Mouse (Mus musculus): ENCODE results near the gene D230025D16Rik. TPM values are rescaled to one million over a fixed set of nuclear protein-coding genes. Genes with fewer than 3 reads are reported as not detected.
"Not testable (repeated sequence)": the region's sequence is repeated elsewhere in the genome, so short reads cannot be mapped to it uniquely, and the experiment has no call there.

The D230025D16Rik gene
- polyA plus RNA-seq, 1 experiment from 2014 or later, result 16.9 TPM

GRCm38 (mm10) chr8:105214104-105214503 lies 10.8 kb upstream of the D230025D16Rik start:
- WGBS (ENCODE audit: insufficient replicate concordance), result 76% methylated on average over 5 of the region's 5 CpGs
- H3K9ac ChIP-seq, result no peak overlapping the region
- H3K4me3 ChIP-seq (replicated peaks), result no peak overlapping the region
- no peaks in the 10 kb centered on the region for H3K36me3 ChIP-seq (replicated peaks)
- peaks cover 7% of the 10 kb centered on the region; the same call in 1 of the 2 replicates for H3K4me1 ChIP-seq (replicated peaks)
- no peaks in the 10 kb centered on the region for H3K9me3 ChIP-seq (replicated peaks)
- H3K27me3 ChIP-seq, result no peaks in the 10 kb centered on the region
- no peak overlapping the region for H3K27ac ChIP-seq (replicated peaks)
- no peak for ATAC-seq (ENCODE audit: insufficient read depth)
- H3K4me2 ChIP-seq, result no peak overlapping the region

- Histone ChIP-seq H3K4me1 (replicated peaks) (no peaks in the 10 kb centered on the region), H3K36me3 (replicated peaks) (no peaks in the 10 kb centered on the region), H3K27me3 (no peaks in the 10 kb centered on the region), H3K27ac (replicated peaks) (no peak overlapping the region), H3K9ac (no peak overlapping the region), H3K4me2 (no peak overlapping the region), H3K9me3 (replicated peaks) (no peaks in the 10 kb centered on the region), H3K4me3 (replicated peaks) (no peak overlapping the region)
- 61% methylated on average over 5 of the region's 5 CpGs for WGBS (ENCODE audit: insufficient replicate concordance)
- ATAC-seq (ENCODE audit: insufficient read depth), result no peak
Observed at GRCm38 (mm10) chr8:105217926-105218522, 6.9 kb upstream of the D230025D16Rik start.

GRCm38 (mm10) chr8:105223850-105224249 lies 1.1 kb upstream of the D230025D16Rik start:
- H3K9me3 ChIP-seq (replicated peaks), result no peaks in the 10 kb centered on the region
- H3K4me3 ChIP-seq (replicated peaks), result peak overlapping the region; percentile 86
- H3K36me3 ChIP-seq (replicated peaks), result 0 out of 2 replicates have a peak, but pooled peaks cover 5% of the 10 kb centered on the region
- H3K9ac ChIP-seq, result no peak overlapping the region
- H3K4me1 ChIP-seq (replicated peaks), result peaks cover 31% of the 10 kb centered on the region
- H3K27ac ChIP-seq (replicated peaks), result peak overlapping the region; percentile 90
- H3K27me3 ChIP-seq, result no peaks in the 10 kb centered on the region
- no peak for ATAC-seq (ENCODE audit: insufficient read depth)
- 66% methylated on average over 7 of the region's 7 CpGs for WGBS (ENCODE audit: insufficient replicate concordance)
- H3K4me2 ChIP-seq, result peak overlapping the region; percentile 84; the same call in 1 of the 2 replicates

GRCm38 (mm10) chr8:105225272-105225593 lies 288 bp downstream of the D230025D16Rik start:
- under 1% methylated on average over 27 of the region's 27 CpGs for WGBS (ENCODE audit: insufficient replicate concordance)
- peak overlapping the region; percentile 90 for H3K27ac ChIP-seq (replicated peaks)
- peaks cover 35% of the 10 kb centered on the region for H3K4me1 ChIP-seq (replicated peaks)
- H3K9me3 ChIP-seq (replicated peaks), result no peaks in the 10 kb centered on the region
- H3K4me2 ChIP-seq, result peak overlapping the region; percentile 84
- peak overlapping the region; percentile 86 for H3K4me3 ChIP-seq (replicated peaks)
- no peaks in the 10 kb centered on the region for H3K27me3 ChIP-seq
- H3K9ac ChIP-seq, result peak overlapping the region; percentile 91
- H3K36me3 ChIP-seq (replicated peaks), result 0 out of 2 replicates have a peak, but pooled peaks cover 5% of the 10 kb centered on the region
- no peak; the same call in 1 of the 2 replicates for ATAC-seq (ENCODE audit: insufficient read depth)

GRCm38 (mm10) chr8:105225917-105226316 lies 972 bp downstream of the D230025D16Rik start:
- no peaks in the 10 kb centered on the region for H3K27me3 ChIP-seq
- ATAC-seq (ENCODE audit: insufficient read depth), result peak; percentile 20; the same call in 1 of the 2 replicates
- H3K9me3 ChIP-seq (replicated peaks), result no peaks in the 10 kb centered on the region
- 12% methylated on average over 6 of the region's 6 CpGs for WGBS (ENCODE audit: insufficient replicate concordance)
- peak overlapping the region; percentile 84 for H3K4me2 ChIP-seq
- peaks cover 35% of the 10 kb centered on the region for H3K4me1 ChIP-seq (replicated peaks)
- 0 out of 2 replicates have a peak, but pooled peaks cover 5% of the 10 kb centered on the region for H3K36me3 ChIP-seq (replicated peaks)
- H3K27ac ChIP-seq (replicated peaks), result peak overlapping the region; percentile 90
- peak overlapping the region; percentile 91 for H3K9ac ChIP-seq
- H3K4me3 ChIP-seq (replicated peaks), result peak overlapping the region; percentile 86

GRCm38 (mm10) chr8:105231503-105232320 lies 6.8 kb downstream of the D230025D16Rik start:
- Histone ChIP-seq H3K36me3 (replicated peaks) (peaks cover 33% of the 10 kb centered on the region), H3K4me3 (replicated peaks) (no peak overlapping the region), H3K27me3 (no peaks in the 10 kb centered on the region), H3K9ac (no peak overlapping the region), H3K4me2 (no peak overlapping the region), H3K9me3 (replicated peaks) (no peaks in the 10 kb centered on the region), H3K27ac (replicated peaks) (no peak overlapping the region), H3K4me1 (replicated peaks) (peaks cover 44% of the 10 kb centered on the region)
- no peak for ATAC-seq (ENCODE audit: insufficient read depth)
- 64% methylated on average over 12 of the region's 12 CpGs for WGBS (ENCODE audit: insufficient replicate concordance)

- not testable (repeated sequence) for H3K9me3 ChIP-seq (replicated peaks); H3K27me3 ChIP-seq; H3K9ac ChIP-seq; H3K27ac ChIP-seq (replicated peaks); H3K4me2 ChIP-seq; H3K4me3 ChIP-seq (replicated peaks); ATAC-seq (ENCODE audit: insufficient read depth)
- Histone ChIP-seq H3K36me3 (replicated peaks) (peaks cover 35% of the 10 kb centered on the region), H3K4me1 (replicated peaks) (peaks cover 38% of the 10 kb centered on the region)
- WGBS (ENCODE audit: insufficient replicate concordance), result 70% methylated on average over 4 of the region's 4 CpGs
Observed at GRCm38 (mm10) chr8:105232321-105232693, 7.4 kb downstream of the D230025D16Rik start.

- Histone ChIP-seq H3K27ac (replicated peaks) (peak overlapping the region; percentile 53), H3K4me2 (peak overlapping the region; percentile 33), H3K4me3 (replicated peaks) (no peak overlapping the region), H3K36me3 (replicated peaks) (peaks cover 30% of the 10 kb centered on the region), H3K9ac (no peak overlapping the region), H3K4me1 (replicated peaks) (peaks cover 33% of the 10 kb centered on the region), H3K27me3 (no peaks in the 10 kb centered on the region), H3K9me3 (replicated peaks) (no peaks in the 10 kb centered on the region)
- WGBS (ENCODE audit: insufficient replicate concordance), result 44% methylated on average over 1 of the region's 1 CpGs
- ATAC-seq (ENCODE audit: insufficient read depth), result peak; percentile 52
Observed at GRCm38 (mm10) chr8:105233126-105233935, 8.4 kb downstream of the D230025D16Rik start.

- 62% methylated on average over 1 of the region's 1 CpGs for WGBS (ENCODE audit: insufficient replicate concordance)
- Histone ChIP-seq H3K4me1 (replicated peaks) (peaks cover 29% of the 10 kb centered on the region), H3K4me2 (no peak overlapping the region), H3K27me3 (no peaks in the 10 kb centered on the region), H3K9ac (no peak overlapping the region), H3K27ac (replicated peaks) (no peak overlapping the region), H3K36me3 (replicated peaks) (peaks cover 49% of the 10 kb centered on the region), H3K9me3 (replicated peaks) (no peaks in the 10 kb centered on the region), H3K4me3 (replicated peaks) (no peak overlapping the region)
- no peak for ATAC-seq (ENCODE audit: insufficient read depth)
Observed at GRCm38 (mm10) chr8:105235206-105235605, 10.3 kb downstream of the D230025D16Rik start.

GRCm38 (mm10) chr8:105237442-105238142 lies 12.6 kb downstream of the D230025D16Rik start:
- H3K36me3 ChIP-seq (replicated peaks), result peaks cover 65% of the 10 kb centered on the region
- H3K4me1 ChIP-seq (replicated peaks), result peaks cover 17% of the 10 kb centered on the region
- H3K4me3 ChIP-seq (replicated peaks), result no peak overlapping the region
- 69% methylated on average over 14 of the region's 14 CpGs for WGBS (ENCODE audit: insufficient replicate concordance)
- H3K27me3 ChIP-seq, result no peaks in the 10 kb centered on the region
- no peak for ATAC-seq (ENCODE audit: insufficient read depth)
- no peak overlapping the region for H3K4me2 ChIP-seq
- H3K27ac ChIP-seq (replicated peaks), result no peak overlapping the region
- no peak overlapping the region for H3K9ac ChIP-seq
- H3K9me3 ChIP-seq (replicated peaks), result no peaks in the 10 kb centered on the region
